Mouse (Mus musculus) midbrain, embryonic 15.5 days (tissue): ENCODE results near the gene Olfr99. TPM values are rescaled to one million over a fixed set of nuclear protein-coding genes. Genes with fewer than 3 reads are reported as not detected.
A peak's percentile ranks its signal among the peaks of the same experiment; 100 is the strongest.

Experiments
- ATAC-seq: fragments of 200-750 bp; cut with Nextera tagmentation; replicated peaks from 2 replicates; pipeline ENCODE4 v1.8.0; 2017; ENCODE audit warnings: moderate TSS enrichment
- H3K27ac ChIP-seq: fragments of 300-500 bp; sonication (generic); 2 replicates; pipeline ENCODE4 v1.5.1; 2015; ENCODE audit warnings: mild to moderate bottlenecking, inconsistent platforms
- H3K27me3 ChIP-seq: fragments of 300-500 bp; sonication (generic); replicated peaks from 2 replicates; pipeline ENCODE4 v1.6.1; 2015; ENCODE audit warnings: inconsistent platforms
- H3K36me3 ChIP-seq: fragments of 300-500 bp; sonication (generic); replicated peaks from 2 replicates; pipeline ENCODE4 v1.6.1; 2015; ENCODE audit warnings: inconsistent platforms
- H3K4me1 ChIP-seq: fragments of 300-500 bp; sonication (generic); 2 replicates; pipeline ENCODE4 v1.6.1; 2015; ENCODE audit warnings: inconsistent platforms
- H3K4me2 ChIP-seq: fragments of 300-500 bp; sonication (generic); 2 replicates; pipeline ENCODE4 v1.6.1; 2015; ENCODE audit warnings: inconsistent platforms, mild to moderate bottlenecking, moderate library complexity
- H3K4me3 ChIP-seq: fragments of 300-500 bp; sonication (generic); 2 replicates; pipeline ENCODE4 v1.5.1; 2015; ENCODE audit warnings: mild to moderate bottlenecking, inconsistent platforms
- H3K9ac ChIP-seq: fragments of 300-500 bp; sonication (generic); 2 replicates; pipeline ENCODE4 v1.6.1; 2015; ENCODE audit warnings: mild to moderate bottlenecking, inconsistent platforms
- H3K9me3 ChIP-seq: fragments of 300-500 bp; sonication (generic); 2 replicates; pipeline ENCODE4 v1.6.1; 2016; ENCODE audit warnings: inconsistent platforms
- WGBS: fragments of 180-500 bp; shearing (Covaris S2); methylation state at CpG from one replicate; pipeline ENCODE4 v1.1.7; 2015; ENCODE audit warnings: mixed read lengths; 5-methylcytosine and 5-hydroxymethylcytosine counted together
- polyA plus RNA-seq: library from polyadenylated mRNA; unstranded; fragments of >200 nt; fragmentation: Nextera tagmentation; extraction: Ambion mirVana; gene quantifications from 2 replicates; pipeline ENCODE4 v1.2.1, GENCODE M21; 2015

Olfr99 gene
- polyA plus RNA-seq, result not detected in 2 replicates

- no peak within 1 kb of the TSS for H3K4me2 ChIP-seq
- H3K4me3 ChIP-seq, result no peak within 1 kb of the TSS
- H3K9me3 ChIP-seq, result no peaks in the 10 kb centered on the region
- H3K36me3 ChIP-seq, result no peaks in the 10 kb centered on the region
- no peaks in the 10 kb centered on the region for H3K4me1 ChIP-seq
- no peak within 1 kb of the TSS for H3K9ac ChIP-seq
- 60% methylated on average over 1 of the region's 1 CpGs for WGBS
- no peak for ATAC-seq
- no peaks in the 10 kb centered on the region for H3K27me3 ChIP-seq
- H3K27ac ChIP-seq, result no peak within 1 kb of the TSS
These were observed at the start of gene Olfr99 for GRCm38 (mm10) chr17:37283360-37283759. Olfr99 (minus strand) TSS chr17:37283460.

GRCm38 (mm10) chr17:37316954-37317353, 33.7 kb upstream of the Olfr99 start, which contains the start of gene Olfr102:
Olfr102 (minus strand) TSS chr17:37317054.
- H3K27ac ChIP-seq, result no peak within 1 kb of the TSS
- no peaks in the 10 kb centered on the region for H3K9me3 ChIP-seq
- no peaks in the 10 kb centered on the region for H3K27me3 ChIP-seq
- no peak within 1 kb of the TSS for H3K9ac ChIP-seq
- no peaks in the 10 kb centered on the region for H3K36me3 ChIP-seq
- ATAC-seq, result no peak
- H3K4me3 ChIP-seq, result no peak within 1 kb of the TSS
- H3K4me2 ChIP-seq, result no peak within 1 kb of the TSS
- no peaks in the 10 kb centered on the region for H3K4me1 ChIP-seq

- no peaks in the 10 kb centered on the region for H3K4me1 ChIP-seq
- no peaks in the 10 kb centered on the region for H3K9me3 ChIP-seq
- no peak overlapping the region for H3K9ac ChIP-seq
- no peak overlapping the region for H3K4me3 ChIP-seq
- 60% methylated on average over 2 of the region's 2 CpGs for WGBS
- no peak overlapping the region for H3K4me2 ChIP-seq
- H3K27ac ChIP-seq, result no peak overlapping the region
- ATAC-seq, result no peak
- H3K27me3 ChIP-seq, result no peaks in the 10 kb centered on the region
- no peaks in the 10 kb centered on the region for H3K36me3 ChIP-seq
These were observed 27.0 kb upstream of the Olfr99 start for GRCm38 (mm10) chr17:37310146-37310699.

- Histone ChIP-seq H3K36me3 (no peaks in the 10 kb centered on the region), H3K4me3 (no peak overlapping the region), H3K4me2 (no peak overlapping the region), H3K27ac (no peak overlapping the region), H3K9me3 (no peaks in the 10 kb centered on the region), H3K27me3 (no peaks in the 10 kb centered on the region), H3K9ac (no peak overlapping the region), H3K4me1 (no peaks in the 10 kb centered on the region)
- ATAC-seq, result no peak
- 45% methylated on average over 4 of the region's 4 CpGs for WGBS
These were observed 25.2 kb upstream of the Olfr99 start for GRCm38 (mm10) chr17:37308483-37308882.

GRCm38 (mm10) chr17:37304213-37304612, 21.0 kb upstream of the Olfr99 start, which contains the start of gene Olfr101:
Olfr101 (minus strand) TSS chr17:37304313.
- H3K27me3 ChIP-seq, result no peaks in the 10 kb centered on the region
- WGBS, result 84% methylated on average over 4 of the region's 4 CpGs

GRCm38 (mm10) chr17:37280331-37280730, 2.9 kb downstream of the Olfr99 start:
- Histone ChIP-seq H3K4me1 (no peaks in the 10 kb centered on the region), H3K9me3 (no peaks in the 10 kb centered on the region), H3K9ac (no peak overlapping the region), H3K27ac (no peak overlapping the region), H3K36me3 (no peaks in the 10 kb centered on the region), H3K4me3 (no peak overlapping the region), H3K27me3 (no peaks in the 10 kb centered on the region), H3K4me2 (no peak overlapping the region)
- ATAC-seq, result no peak
- 74% methylated on average over 1 of the region's 1 CpGs for WGBS

More at GRCm38 (mm10) chr17:37304213-37304612, 21.0 kb upstream of the Olfr99 start, which contains the start of gene Olfr101:
- no peaks in the 10 kb centered on the region for H3K4me1 ChIP-seq
- no peaks in the 10 kb centered on the region for H3K36me3 ChIP-seq
- H3K27ac ChIP-seq, result no peak within 1 kb of the TSS
- H3K4me2 ChIP-seq, result no peak within 1 kb of the TSS
- no peak for ATAC-seq
- no peak within 1 kb of the TSS for H3K9ac ChIP-seq
- H3K9me3 ChIP-seq, result no peaks in the 10 kb centered on the region
- H3K4me3 ChIP-seq, result no peak within 1 kb of the TSS

GRCm38 (mm10) chr17:37276573-37276972, 6.7 kb downstream of the Olfr99 start:
- H3K27me3 ChIP-seq, result no peaks in the 10 kb centered on the region
- no peak overlapping the region for H3K9ac ChIP-seq
- ATAC-seq, result no peak
- no peaks in the 10 kb centered on the region for H3K36me3 ChIP-seq
- no peak overlapping the region for H3K27ac ChIP-seq
- no peaks in the 10 kb centered on the region for H3K4me1 ChIP-seq
- H3K9me3 ChIP-seq, result no peaks in the 10 kb centered on the region
- H3K4me2 ChIP-seq, result no peak overlapping the region
- no peak overlapping the region for H3K4me3 ChIP-seq

- WGBS, result 90% methylated on average over 2 of the region's 2 CpGs
- no peaks in the 10 kb centered on the region for H3K36me3 ChIP-seq
- no peaks in the 10 kb centered on the region for H3K4me1 ChIP-seq
- ATAC-seq, result no peak
- no peak overlapping the region for H3K9ac ChIP-seq
- H3K9me3 ChIP-seq, result no peaks in the 10 kb centered on the region
- no peaks in the 10 kb centered on the region for H3K27me3 ChIP-seq
- H3K4me3 ChIP-seq, result no peak overlapping the region
- no peak overlapping the region for H3K27ac ChIP-seq
- H3K4me2 ChIP-seq, result no peak overlapping the region
These were observed 7.5 kb downstream of the Olfr99 start for GRCm38 (mm10) chr17:37275626-37276248.

- WGBS, result 75% methylated on average over 8 of the region's 8 CpGs
- peak; percentile 48 for ATAC-seq
- no peaks in the 10 kb centered on the region for H3K27me3 ChIP-seq
These were observed 12.6 kb downstream of the Olfr99 start for GRCm38 (mm10) chr17:37270702-37271092.

GRCm38 (mm10) chr17:37270058-37270701, 13.1 kb downstream of the Olfr99 start, which contains the start of gene H2-M3:
H2-M3 (plus strand) TSS chr17:37270220.
- Histone ChIP-seq H3K9me3 (no peaks in the 10 kb centered on the region), H3K9ac (peak within 1 kb of the TSS; percentile 29; the same call in 1 of the 2 replicates), H3K27me3 (no peaks in the 10 kb centered on the region), H3K36me3 (no peaks in the 10 kb centered on the region), H3K27ac (no peak within 1 kb of the TSS), H3K4me3 (peak within 1 kb of the TSS; percentile 42), H3K4me2 (peak within 1 kb of the TSS; percentile 76), H3K4me1 (no peaks in the 10 kb centered on the region)
- 4% methylated on average over 26 of the region's 26 CpGs for WGBS
- ATAC-seq, result peak; percentile 98

More at GRCm38 (mm10) chr17:37270702-37271092, 12.6 kb downstream of the Olfr99 start:
- Histone ChIP-seq H3K9ac (no peak overlapping the region), H3K27ac (no peak overlapping the region), H3K9me3 (no peaks in the 10 kb centered on the region), H3K4me1 (no peaks in the 10 kb centered on the region), H3K4me2 (peak overlapping the region; percentile 76), H3K36me3 (no peaks in the 10 kb centered on the region), H3K4me3 (peak overlapping the region; percentile 42)

- 91% methylated on average over 1 of the region's 1 CpGs for WGBS
- no peak within 1 kb of the TSS for H3K4me2 ChIP-seq
- H3K9ac ChIP-seq, result no peak within 1 kb of the TSS
- H3K27me3 ChIP-seq, result no peaks in the 10 kb centered on the region
- H3K27ac ChIP-seq, result no peak within 1 kb of the TSS
- no peaks in the 10 kb centered on the region for H3K36me3 ChIP-seq
- no peak within 1 kb of the TSS for H3K4me3 ChIP-seq
- H3K9me3 ChIP-seq, result no peaks in the 10 kb centered on the region
- no peaks in the 10 kb centered on the region for H3K4me1 ChIP-seq
- no peak for ATAC-seq
These were observed 19.6 kb downstream of the Olfr99 start, which contains the start of gene Olfr98 for GRCm38 (mm10) chr17:37263626-37264025. Olfr98 (minus strand) TSS chr17:37263749.

- no peak for ATAC-seq
- Histone ChIP-seq H3K36me3 (no peaks in the 10 kb centered on the region), H3K9me3 (no peaks in the 10 kb centered on the region), H3K4me3 (no peak overlapping the region), H3K27me3 (no peaks in the 10 kb centered on the region), H3K4me2 (no peak overlapping the region), H3K27ac (no peak overlapping the region), H3K4me1 (no peaks in the 10 kb centered on the region), H3K9ac (no peak overlapping the region)
- WGBS, result 10% methylated on average over 1 of the region's 1 CpGs
These were observed 32.7 kb downstream of the Olfr99 start for GRCm38 (mm10) chr17:37250544-37250943.
